Mouse (Mus musculus) C2C12 (cell line): ENCODE data around the gene Gm20604. TPM values are rescaled to one million over a fixed set of nuclear protein-coding genes. Genes with fewer than 3 reads are reported as not detected.

Source experiments
- H3K27me3 ChIP-seq: one replicate; pipeline ENCODE4 v1.6.1; 2011; ENCODE audit not compliant: control insufficient read depth, insufficient read depth, insufficient read length
- H3K36me3 ChIP-seq: one replicate; pipeline ENCODE4 v1.6.1; 2011; ENCODE audit not compliant: control insufficient read depth, insufficient read depth
- H3K4me3 ChIP-seq: one replicate; pipeline ENCODE4 v1.5.1; 2011; ENCODE audit warnings: mild to moderate bottlenecking, control low read depth; ENCODE audit not compliant: poor library complexity, insufficient read depth, severe bottlenecking
- H3K79me2 ChIP-seq: one replicate; pipeline ENCODE4 v1.6.1; 2011; ENCODE audit not compliant: control insufficient read depth, insufficient read depth
- H3K79me3 ChIP-seq: one replicate; pipeline ENCODE4 v1.6.1; 2011; ENCODE audit warnings: low read depth, control low read depth
- H3ac ChIP-seq: one replicate; pipeline ENCODE3; 2011; ENCODE audit warnings: low read depth; ENCODE audit not compliant: control insufficient read depth, insufficient read length
- CEBPB ChIP-seq: IDR thresholded peaks from one replicate; pipeline ENCODE4 v1.6.1; 2011; ENCODE audit warnings: low read depth, mild to moderate bottlenecking, control low read depth, moderate library complexity
- CTCF ChIP-seq: IDR thresholded peaks from one replicate; pipeline ENCODE4 v1.5.1; 2011; ENCODE audit not compliant: control insufficient read depth, insufficient read depth, insufficient read length
- FOSL1 ChIP-seq: IDR thresholded peaks from one replicate; pipeline ENCODE4 v1.8.0; 2011; ENCODE audit warnings: mild to moderate bottlenecking, low read length; ENCODE audit not compliant: poor library complexity, insufficient read depth, severe bottlenecking
- MAX ChIP-seq: IDR thresholded peaks from one replicate; pipeline ENCODE4 v1.6.1; 2011; ENCODE audit warnings: mild to moderate bottlenecking, control low read depth
- MYOD1 ChIP-seq: IDR thresholded peaks from one replicate; pipeline ENCODE4 v1.6.1; 2011; ENCODE audit warnings: low read depth; ENCODE audit not compliant: control insufficient read depth, insufficient read length
- MYOG ChIP-seq: IDR thresholded peaks from one replicate; pipeline ENCODE4 v1.6.1; 2011; ENCODE audit not compliant: control insufficient read depth, insufficient read length; ENCODE audit errors: extremely low read depth
- USF1 ChIP-seq: IDR thresholded peaks from one replicate; pipeline ENCODE4 v1.6.1; 2011; ENCODE audit warnings: low read depth, mild to moderate bottlenecking, control low read depth, moderate library complexity
- polyA plus RNA-seq: library from polyadenylated mRNA; unstranded; fragments of >200 nt; fragmentation: generic; extraction: Trizol; gene quantifications from one replicate; pipeline ENCODE4 v1.2.1, GENCODE M21; 2012; ENCODE audit warnings: missing spikeins

The Gm20604 gene
- polyA plus RNA-seq, 1 experiment: 6.0 TPM

DNA sequence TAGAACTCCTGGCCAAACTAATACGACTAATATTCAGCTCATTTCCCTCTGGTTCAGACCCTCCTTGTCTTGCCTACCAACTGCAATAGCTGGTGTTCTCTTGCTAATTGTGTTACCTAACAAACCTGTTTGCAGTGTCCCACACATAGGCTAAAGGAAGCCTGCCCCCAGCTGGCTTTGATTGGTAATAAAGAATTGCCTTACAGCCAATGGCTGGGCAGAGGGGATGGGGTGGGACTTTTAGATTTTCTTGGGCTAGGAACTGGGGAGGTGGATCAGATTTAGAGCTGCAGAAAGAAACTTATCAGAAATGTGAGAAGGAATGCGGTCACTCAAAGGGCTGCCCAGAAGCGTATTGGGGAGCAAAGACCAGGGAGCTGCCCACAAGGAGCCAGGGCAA, 21.0 kb upstream of the Gm20604 start:
- H3K27me3 ChIP-seq: no peaks in the 10 kb centered on the region
- no peaks in the 10 kb centered on the region for H3K79me3 ChIP-seq
- H3K79me2 ChIP-seq: no peaks in the 10 kb centered on the region
- H3K4me3 ChIP-seq: no peak overlapping the region
- no peak overlapping the region for H3ac ChIP-seq
- H3K36me3 ChIP-seq: peaks cover 49% of the 10 kb centered on the region
- no peak for TF ChIP-seq CEBPB
- TF ChIP-seq MAX: no peak
- no peak for TF ChIP-seq FOSL1
- TF ChIP-seq MYOG: no peak
- no peak for TF ChIP-seq MYOD1
- TF ChIP-seq CTCF: no peak
- TF ChIP-seq USF1: no peak

DNA sequence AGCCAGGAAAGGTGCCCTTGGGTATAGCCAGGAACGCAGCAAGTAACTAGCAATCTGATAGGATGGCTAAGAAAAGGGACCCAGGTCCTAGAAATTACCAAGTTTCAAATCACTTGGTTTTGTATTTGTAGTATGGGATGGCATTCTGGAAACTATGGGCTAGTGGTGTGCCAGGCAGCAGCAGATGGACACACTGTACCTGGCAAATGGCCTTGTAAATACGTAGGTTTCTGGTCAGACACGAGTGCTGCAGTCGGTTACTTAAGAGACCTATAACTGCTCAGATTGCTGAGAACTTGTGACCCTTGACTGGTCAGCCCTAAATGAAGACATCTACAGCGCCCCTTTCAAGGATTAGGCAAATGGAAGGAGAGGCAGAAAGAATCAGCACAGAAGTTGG, 19.7 kb upstream of the Gm20604 start:
- H3K4me3 ChIP-seq: no peak overlapping the region
- TF ChIP-seq MYOG: no peak
- no peak for TF ChIP-seq USF1
- TF ChIP-seq FOSL1: no peak
- TF ChIP-seq CEBPB: no peak
- H3K27me3 ChIP-seq: no peaks in the 10 kb centered on the region
- H3ac ChIP-seq: no peak overlapping the region
- no peaks in the 10 kb centered on the region for H3K79me2 ChIP-seq
- no peaks in the 10 kb centered on the region for H3K79me3 ChIP-seq
- H3K36me3 ChIP-seq: peaks cover 49% of the 10 kb centered on the region

DNA sequence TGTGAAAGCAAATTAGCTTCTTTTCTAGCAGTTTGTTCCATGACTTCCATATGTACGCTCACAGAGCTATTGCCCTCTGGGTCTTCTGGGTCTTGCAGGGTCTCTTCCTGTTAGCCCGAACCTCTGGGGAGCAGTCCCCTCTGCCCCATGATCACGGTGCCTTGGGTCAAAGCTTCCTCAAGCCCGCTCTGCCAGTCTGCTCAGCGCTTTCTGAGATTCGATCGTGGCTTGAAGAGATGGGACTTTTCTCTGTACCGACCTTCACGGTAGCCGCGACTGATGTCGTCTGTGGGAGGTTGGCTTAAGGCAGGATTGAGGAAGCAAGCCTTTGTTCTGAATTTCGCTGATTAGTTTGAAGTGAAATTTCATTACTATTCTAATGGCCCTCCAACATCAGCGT, 17.6 kb upstream of the Gm20604 start:
- TF ChIP-seq CTCF (no peak), USF1 (no peak), MAX (no peak), MYOD1 (no peak), CEBPB (no peak), MYOG (no peak), FOSL1 (no peak)
- Histone ChIP-seq H3ac (no peak overlapping the region), H3K4me3 (no peak overlapping the region), H3K36me3 (peaks cover 61% of the 10 kb centered on the region), H3K79me3 (no peaks in the 10 kb centered on the region), H3K79me2 (no peaks in the 10 kb centered on the region), H3K27me3 (no peaks in the 10 kb centered on the region)

DNA sequence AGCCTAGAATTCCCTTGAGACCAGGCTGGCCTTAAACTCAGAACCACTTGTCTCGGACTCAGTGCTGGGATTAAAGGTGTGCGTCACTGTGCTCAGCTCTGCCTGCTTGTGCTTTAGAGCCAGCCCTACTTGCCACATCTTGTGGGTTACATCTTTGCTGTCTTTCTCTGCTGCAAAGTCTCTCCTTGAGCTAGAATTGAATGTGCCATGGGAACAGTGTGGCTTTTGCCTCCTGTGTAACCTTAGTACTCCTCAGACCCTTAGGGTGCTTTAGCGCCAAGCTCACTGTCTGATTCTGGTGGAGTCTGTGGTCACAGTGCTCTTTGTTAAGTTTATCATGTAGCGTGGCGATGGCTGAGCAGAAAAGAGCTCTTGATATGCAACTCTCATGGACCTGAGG, 14.2 kb upstream of the Gm20604 start:
- Histone ChIP-seq H3K36me3 (peaks cover 84% of the 10 kb centered on the region), H3K79me3 (no peaks in the 10 kb centered on the region), H3K4me3 (no peak overlapping the region), H3ac (no peak overlapping the region), H3K79me2 (no peaks in the 10 kb centered on the region), H3K27me3 (no peaks in the 10 kb centered on the region)
- TF ChIP-seq MAX: no peak
- no peak for TF ChIP-seq MYOG
- no peak for TF ChIP-seq CEBPB
- no peak for TF ChIP-seq FOSL1

DNA sequence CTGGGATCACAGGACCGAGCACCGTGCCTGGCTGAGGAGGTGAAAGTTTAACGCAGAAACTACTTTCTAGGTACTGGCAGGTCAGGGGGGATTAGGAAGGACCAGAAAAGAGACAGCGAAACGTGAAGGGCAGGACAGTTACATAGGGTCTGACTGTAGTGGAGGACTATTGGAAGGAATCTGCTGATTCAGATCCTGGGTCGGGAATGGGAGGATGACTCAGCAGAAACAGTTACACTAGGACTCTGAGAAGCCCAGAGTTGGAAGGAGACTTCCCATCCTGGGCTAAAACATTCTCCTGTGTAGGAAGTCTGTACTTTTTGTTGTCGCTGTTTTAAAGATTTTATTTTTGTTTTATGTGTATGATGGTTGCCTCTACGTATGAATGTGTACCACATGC, 13.1 kb upstream of the Gm20604 start:
- no peaks in the 10 kb centered on the region for H3K79me3 ChIP-seq
- peaks cover 88% of the 10 kb centered on the region for H3K36me3 ChIP-seq
- no peak overlapping the region for H3K4me3 ChIP-seq
- H3K27me3 ChIP-seq: no peaks in the 10 kb centered on the region
- no peaks in the 10 kb centered on the region for H3K79me2 ChIP-seq
- H3ac ChIP-seq: no peak overlapping the region
- no peak for TF ChIP-seq CEBPB
- no peak for TF ChIP-seq USF1
- no peak for TF ChIP-seq CTCF
- no peak for TF ChIP-seq FOSL1
- no peak for TF ChIP-seq MYOG
- TF ChIP-seq MYOD1: no peak
- no peak for TF ChIP-seq MAX

DNA sequence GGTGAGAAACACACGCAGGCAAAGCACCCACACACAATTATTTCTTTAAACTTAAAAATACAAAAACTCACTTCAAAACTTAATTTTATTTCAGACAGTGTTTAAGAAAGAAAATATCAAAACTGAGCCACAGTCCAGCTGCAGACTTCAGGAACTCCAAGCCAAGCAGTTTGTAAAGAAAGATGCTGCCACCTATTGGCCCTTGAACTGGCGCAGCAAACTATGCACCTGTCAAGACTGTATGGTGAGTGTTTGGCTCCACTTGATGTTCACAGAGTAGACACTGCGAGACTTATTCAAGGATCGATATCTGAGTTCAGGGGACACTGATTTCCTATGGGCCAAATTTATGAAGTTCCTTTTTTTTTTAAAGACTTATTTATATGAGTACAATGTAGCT, 10.5 kb upstream of the Gm20604 start:
- Histone ChIP-seq H3K79me2 (no peaks in the 10 kb centered on the region), H3K79me3 (no peaks in the 10 kb centered on the region), H3ac (no peak overlapping the region), H3K27me3 (no peaks in the 10 kb centered on the region), H3K36me3 (peaks cover 95% of the 10 kb centered on the region), H3K4me3 (no peak overlapping the region)
- TF ChIP-seq MYOD1 (no peak), MYOG (no peak), CEBPB (no peak), CTCF (no peak), MAX (no peak), USF1 (no peak), FOSL1 (no peak)
